Mouse (Mus musculus) limb, embryonic 13.5 days (tissue): Measurements from ENCODE around the gene Mlph. TPM values are rescaled to one million over a fixed set of nuclear protein-coding genes. Genes with fewer than 3 reads are reported as not detected.

Experiments used
- ATAC-seq: fragments of 200-750 bp; cut with Nextera tagmentation; 2 replicates; pipeline ENCODE4 v1.8.0; 2017; ENCODE audit warnings: low read depth, moderate number of reproducible peaks, moderate TSS enrichment; ENCODE audit not compliant: low FRiP score
- H3K27ac ChIP-seq: fragments of 300-500 bp; sonication (generic); 2 replicates; pipeline ENCODE4 v1.5.1; 2015; ENCODE audit warnings: inconsistent platforms, mild to moderate bottlenecking, moderate library complexity
- H3K27me3 ChIP-seq: fragments of 300-500 bp; sonication (generic); 2 replicates; pipeline ENCODE4 v1.6.1; 2015; ENCODE audit warnings: mild to moderate bottlenecking, inconsistent platforms
- H3K36me3 ChIP-seq: fragments of 300-500 bp; sonication (generic); 2 replicates; pipeline ENCODE4 v1.6.1; 2015; ENCODE audit warnings: inconsistent platforms, mild to moderate bottlenecking, moderate library complexity
- H3K4me1 ChIP-seq: fragments of 300-500 bp; sonication (generic); 2 replicates; pipeline ENCODE4 v1.6.1; 2015; ENCODE audit warnings: inconsistent platforms
- H3K4me2 ChIP-seq: fragments of 300-500 bp; sonication (generic); replicated peaks from 2 replicates; pipeline ENCODE4 v1.6.1; 2015; ENCODE audit warnings: inconsistent platforms, mild to moderate bottlenecking, moderate library complexity
- H3K4me3 ChIP-seq: fragments of 300-500 bp; sonication (generic); 2 replicates; pipeline ENCODE4 v1.5.1; 2015; ENCODE audit warnings: moderate library complexity, mild to moderate bottlenecking, inconsistent platforms
- H3K9ac ChIP-seq: fragments of 300-500 bp; sonication (generic); 2 replicates; pipeline ENCODE4 v1.6.1; 2015; ENCODE audit warnings: mild to moderate bottlenecking, inconsistent platforms
- H3K9me3 ChIP-seq: fragments of 300-500 bp; sonication (generic); 2 replicates; pipeline ENCODE4 v1.6.1; 2016; ENCODE audit warnings: inconsistent platforms
- WGBS: fragments of 180-500 bp; shearing (Covaris S2); methylation state at CpG from one replicate; pipeline ENCODE4 v1.1.7; 2015; 5-methylcytosine and 5-hydroxymethylcytosine counted together
- polyA plus RNA-seq: library from polyadenylated mRNA; unstranded; fragments of >200 nt; fragmentation: Nextera tagmentation; extraction: Ambion mirVana; gene quantifications from 2 replicates; pipeline ENCODE4 v1.2.1, GENCODE M21; 2015

Mlph gene
- polyA plus RNA-seq, 1 experiment from 2014 or later, result 0.87 TPM

DNA sequence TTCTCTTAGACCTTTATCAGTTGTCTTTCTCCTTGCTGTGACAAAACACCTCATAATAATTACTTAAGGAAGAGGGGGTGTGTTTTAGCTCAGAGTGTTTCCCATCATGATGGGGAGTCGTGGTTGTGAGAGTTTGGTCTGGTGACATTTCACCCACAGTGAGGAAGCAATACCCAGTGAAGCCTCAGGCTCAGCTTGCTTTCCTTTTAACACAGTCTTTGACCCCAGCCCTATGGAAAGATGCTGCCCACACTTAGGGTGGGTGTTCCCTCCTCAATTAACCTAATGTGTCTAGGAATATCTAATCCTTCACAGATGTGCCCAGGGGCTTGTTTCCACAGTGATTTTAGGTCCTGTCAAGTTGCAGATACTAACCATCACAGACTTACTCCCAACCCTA lies 16.9 kb upstream of the Mlph start:
- H3K9me3 ChIP-seq, result no peaks in the 10 kb centered on the region
- 41% methylated on average over 1 of the region's 1 CpGs for WGBS
- ATAC-seq, result no peak
- H3K4me3 ChIP-seq, result no peak overlapping the region
- no peaks in the 10 kb centered on the region for H3K27me3 ChIP-seq
- H3K4me1 ChIP-seq, result peaks cover 37% of the 10 kb centered on the region
- H3K4me2 ChIP-seq, result no peak overlapping the region
- H3K9ac ChIP-seq, result no peak overlapping the region
- H3K36me3 ChIP-seq, result no peaks in the 10 kb centered on the region
- H3K27ac ChIP-seq, result peak overlapping the region; percentile 16; the same call in 1 of the 2 replicates

DNA sequence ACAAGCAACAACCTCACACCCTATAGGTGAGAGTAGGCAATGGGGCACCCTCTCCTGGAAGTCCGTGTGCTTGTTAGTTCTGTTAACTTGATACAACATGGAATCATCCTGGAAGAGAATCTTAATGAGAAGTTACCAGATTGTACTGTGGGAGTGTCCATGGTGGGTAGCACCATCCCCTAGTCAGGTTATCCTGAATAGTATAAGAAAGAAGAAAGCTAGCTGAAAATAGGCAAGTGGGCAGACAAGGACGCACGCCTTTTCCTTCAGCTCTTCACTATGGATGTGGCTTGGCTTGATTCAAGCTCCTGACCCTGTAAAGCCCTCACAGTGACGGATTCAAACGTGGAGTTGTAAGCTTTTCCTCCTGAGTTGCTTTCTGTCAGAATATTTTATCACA lies 15.1 kb upstream of the Mlph start:
- 89% methylated on average over 5 of the region's 5 CpGs for WGBS
- H3K9ac ChIP-seq, result no peak overlapping the region

DNA sequence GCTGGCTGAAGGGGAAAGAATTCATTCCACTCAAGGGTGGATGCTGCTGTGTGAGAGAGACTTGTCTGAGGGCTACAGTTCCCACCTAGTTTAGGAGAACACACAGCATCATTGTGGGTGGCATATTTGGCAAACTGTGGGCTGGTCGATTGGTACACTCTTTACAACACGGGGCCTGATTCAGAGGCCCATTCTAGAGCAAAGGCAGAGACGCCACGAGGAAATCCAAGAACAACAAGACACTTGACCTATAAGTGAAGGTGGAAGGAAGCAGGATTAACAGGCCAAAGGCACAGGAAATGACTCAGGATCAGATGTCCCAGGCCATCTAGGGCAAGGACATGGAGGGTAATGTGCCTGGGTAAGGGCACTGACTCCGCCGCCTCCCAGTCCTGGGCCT lies 14.5 kb upstream of the Mlph start:
- no peak overlapping the region for H3K4me3 ChIP-seq
- peaks cover 42% of the 10 kb centered on the region for H3K4me1 ChIP-seq
- no peak overlapping the region for H3K4me2 ChIP-seq
- H3K27me3 ChIP-seq, result no peaks in the 10 kb centered on the region
- H3K9me3 ChIP-seq, result no peaks in the 10 kb centered on the region
- 71% methylated on average over 6 of the region's 6 CpGs for WGBS
- no peaks in the 10 kb centered on the region for H3K36me3 ChIP-seq
- H3K9ac ChIP-seq, result no peak overlapping the region
- H3K27ac ChIP-seq, result 0 out of 2 replicates have a peak overlapping the region, but pooled peaks have one; percentile 22
- ATAC-seq, result no peak

More for the DNA sequence above, 15.1 kb upstream of the Mlph start:
- Histone ChIP-seq H3K4me3 (no peak overlapping the region), H3K27me3 (no peaks in the 10 kb centered on the region), H3K9me3 (no peaks in the 10 kb centered on the region), H3K4me1 (peaks cover 44% of the 10 kb centered on the region), H3K4me2 (no peak overlapping the region), H3K27ac (no peak overlapping the region), H3K36me3 (no peaks in the 10 kb centered on the region)
- ATAC-seq, result no peak

DNA sequence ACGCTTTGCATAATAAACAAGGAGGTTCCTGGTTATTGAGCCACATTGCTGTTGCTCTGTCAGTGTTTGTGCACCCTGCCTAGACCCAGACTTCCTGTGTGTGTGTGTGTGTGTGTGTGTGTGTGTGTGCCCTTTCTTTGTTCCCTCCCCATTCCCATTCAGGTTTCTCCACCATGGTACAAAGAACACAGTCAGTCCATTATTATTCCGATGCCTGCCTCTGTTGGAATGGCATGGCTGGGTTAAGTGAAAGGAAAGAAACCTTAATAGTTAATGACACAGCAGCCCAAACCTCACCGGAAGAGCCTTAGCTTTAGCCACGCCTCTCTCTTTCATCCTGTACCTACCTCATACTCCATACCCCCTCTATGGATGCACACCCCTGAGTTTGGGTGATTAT lies 13.6 kb upstream of the Mlph start:
- no peak overlapping the region for H3K4me2 ChIP-seq
- no peak for ATAC-seq
- peaks cover 34% of the 10 kb centered on the region for H3K4me1 ChIP-seq
- H3K9ac ChIP-seq, result no peak overlapping the region
- 0 out of 2 replicates have a peak overlapping the region, but pooled peaks have one; percentile 22 for H3K27ac ChIP-seq
- no peaks in the 10 kb centered on the region for H3K9me3 ChIP-seq
- H3K27me3 ChIP-seq, result no peaks in the 10 kb centered on the region
- no peaks in the 10 kb centered on the region for H3K36me3 ChIP-seq
- 79% methylated on average over 4 of the region's 4 CpGs for WGBS
- no peak overlapping the region for H3K4me3 ChIP-seq

DNA sequence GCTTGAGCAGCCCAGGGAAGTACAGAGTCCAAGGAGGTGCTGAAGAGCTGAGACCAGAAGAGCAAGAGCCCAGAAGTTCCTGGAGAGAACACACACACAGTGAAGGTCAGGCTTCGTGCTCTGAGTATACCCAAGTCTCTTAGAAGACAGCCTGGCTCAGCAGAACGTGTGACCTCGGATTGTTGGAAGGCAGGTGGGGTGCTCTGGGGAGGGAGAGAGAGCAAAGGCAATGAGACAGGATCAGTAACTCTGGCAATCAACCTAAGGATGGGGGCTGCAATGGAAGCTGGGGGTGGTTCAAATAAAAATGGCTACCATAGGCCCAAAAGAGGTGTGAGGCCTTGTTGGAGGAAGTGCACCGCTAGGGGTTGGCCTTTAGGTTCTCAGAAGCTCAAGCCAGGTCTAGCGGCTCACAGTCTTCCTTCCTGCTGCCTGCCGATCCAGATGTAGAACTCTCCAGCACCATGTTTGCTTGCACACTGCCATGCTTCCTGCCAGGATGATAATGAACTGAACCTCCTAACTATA lies 13.1 kb upstream of the Mlph start:
- no peak overlapping the region for H3K4me2 ChIP-seq
- 81% methylated on average over 6 of the region's 6 CpGs for WGBS
- no peak for ATAC-seq
- H3K4me3 ChIP-seq, result no peak overlapping the region
- H3K9me3 ChIP-seq, result no peaks in the 10 kb centered on the region
- no peaks in the 10 kb centered on the region for H3K36me3 ChIP-seq
- H3K27me3 ChIP-seq, result no peaks in the 10 kb centered on the region
- no peak overlapping the region for H3K9ac ChIP-seq
- H3K27ac ChIP-seq, result no peak overlapping the region
- H3K4me1 ChIP-seq, result peaks cover 32% of the 10 kb centered on the region

DNA sequence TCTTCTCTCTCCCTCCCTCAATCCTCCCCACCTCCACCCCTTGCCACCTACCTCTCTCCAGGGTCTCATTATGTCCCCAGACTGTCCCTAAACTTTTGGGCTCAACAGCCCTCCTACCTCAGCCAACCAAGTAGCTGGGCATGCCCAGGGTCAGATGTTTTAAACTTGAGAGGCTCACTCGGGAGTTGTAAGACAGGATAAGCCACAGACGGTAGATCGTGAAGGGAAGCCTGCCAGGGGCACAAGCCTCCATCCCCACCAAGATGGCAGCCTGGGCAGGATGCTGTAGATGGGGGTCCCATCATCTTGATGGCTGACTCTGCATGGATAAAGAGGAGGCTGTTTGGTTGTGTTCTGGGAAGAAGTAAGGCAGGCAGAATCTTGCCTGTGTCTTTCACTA lies 12.1 kb upstream of the Mlph start:
- no peaks in the 10 kb centered on the region for H3K27me3 ChIP-seq
- H3K9me3 ChIP-seq, result no peaks in the 10 kb centered on the region
- H3K36me3 ChIP-seq, result no peaks in the 10 kb centered on the region
- 61% methylated on average over 3 of the region's 3 CpGs for WGBS
- H3K4me2 ChIP-seq, result no peak overlapping the region
- peaks cover 30% of the 10 kb centered on the region for H3K4me1 ChIP-seq
- ATAC-seq, result no peak
- no peak overlapping the region for H3K27ac ChIP-seq
- no peak overlapping the region for H3K9ac ChIP-seq
- no peak overlapping the region for H3K4me3 ChIP-seq

DNA sequence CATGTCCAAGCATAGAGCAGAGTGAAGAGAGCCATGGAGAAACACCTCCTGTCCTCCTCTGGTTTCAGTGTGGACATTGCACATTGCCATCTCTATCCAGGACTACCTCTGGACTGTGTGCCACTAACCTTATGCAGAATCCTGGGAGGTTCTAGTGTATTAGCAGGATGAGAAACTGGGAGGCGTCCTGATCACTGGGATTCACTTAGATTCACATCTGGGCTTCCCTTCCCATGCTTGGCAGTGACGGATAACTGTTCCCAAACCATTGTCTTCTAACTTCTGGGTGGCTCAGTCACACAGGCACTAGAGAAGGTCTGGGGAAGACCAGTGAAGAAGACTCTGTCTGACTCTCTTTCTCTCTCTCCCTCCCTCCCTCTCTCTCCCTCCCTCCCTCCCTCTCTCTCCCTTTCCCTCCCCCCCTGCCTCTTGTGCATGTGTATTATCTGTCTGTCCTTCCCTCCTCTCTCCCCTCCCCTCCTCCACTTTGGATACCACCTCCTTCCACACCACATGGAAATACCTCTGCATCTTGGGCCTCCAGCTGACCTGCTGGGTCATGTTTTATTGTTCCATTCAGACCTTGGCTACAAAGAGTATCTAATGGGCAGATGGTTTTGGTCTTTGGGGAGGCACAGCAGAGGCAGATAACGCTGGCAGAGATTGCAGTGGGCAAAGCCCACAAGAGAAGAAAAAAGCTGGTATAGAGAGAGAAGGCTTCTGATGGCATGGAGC lies 11.5 kb upstream of the Mlph start:
- ATAC-seq, result no peak
- WGBS, result 55% methylated on average over 3 of the region's 3 CpGs
- peak overlapping the region; percentile 67 for H3K27ac ChIP-seq
- no peaks in the 10 kb centered on the region for H3K36me3 ChIP-seq
- no peaks in the 10 kb centered on the region for H3K9me3 ChIP-seq
- H3K9ac ChIP-seq, result no peak overlapping the region
- H3K4me2 ChIP-seq, result no peak overlapping the region
- H3K4me3 ChIP-seq, result no peak overlapping the region
- no peaks in the 10 kb centered on the region for H3K27me3 ChIP-seq
- peaks cover 33% of the 10 kb centered on the region for H3K4me1 ChIP-seq

DNA sequence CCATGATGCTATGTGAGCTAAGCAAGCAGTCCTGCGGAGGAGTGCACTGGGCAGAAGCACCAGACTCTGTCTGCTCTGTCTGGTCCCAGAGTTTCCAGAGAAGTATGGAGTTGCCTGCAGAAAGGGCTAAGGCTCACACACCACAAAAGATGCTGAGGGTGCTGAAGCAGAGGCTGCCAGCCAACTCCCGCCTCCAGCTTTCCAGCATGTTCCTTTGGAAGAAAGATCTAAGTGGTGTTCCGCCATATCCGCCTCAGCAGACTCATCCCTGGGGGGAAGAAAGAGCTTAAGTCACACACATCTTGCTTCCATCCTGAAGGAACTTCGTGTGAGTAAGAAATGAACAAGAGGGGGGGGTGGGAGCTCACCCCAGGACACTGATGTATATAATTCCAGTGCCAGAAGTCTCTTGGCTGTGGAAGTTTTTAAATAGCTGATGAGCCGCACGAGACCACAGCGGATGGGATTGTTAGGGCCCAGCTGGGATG lies 10.9 kb upstream of the Mlph start:
- 47% methylated on average over 8 of the region's 8 CpGs for WGBS
- Histone ChIP-seq H3K9me3 (no peaks in the 10 kb centered on the region), H3K36me3 (no peaks in the 10 kb centered on the region), H3K9ac (no peak overlapping the region), H3K4me3 (no peak overlapping the region), H3K4me2 (no peak overlapping the region), H3K4me1 (peaks cover 39% of the 10 kb centered on the region), H3K27me3 (no peaks in the 10 kb centered on the region), H3K27ac (peak overlapping the region; percentile 67)
- peak; percentile 82 for ATAC-seq

DNA sequence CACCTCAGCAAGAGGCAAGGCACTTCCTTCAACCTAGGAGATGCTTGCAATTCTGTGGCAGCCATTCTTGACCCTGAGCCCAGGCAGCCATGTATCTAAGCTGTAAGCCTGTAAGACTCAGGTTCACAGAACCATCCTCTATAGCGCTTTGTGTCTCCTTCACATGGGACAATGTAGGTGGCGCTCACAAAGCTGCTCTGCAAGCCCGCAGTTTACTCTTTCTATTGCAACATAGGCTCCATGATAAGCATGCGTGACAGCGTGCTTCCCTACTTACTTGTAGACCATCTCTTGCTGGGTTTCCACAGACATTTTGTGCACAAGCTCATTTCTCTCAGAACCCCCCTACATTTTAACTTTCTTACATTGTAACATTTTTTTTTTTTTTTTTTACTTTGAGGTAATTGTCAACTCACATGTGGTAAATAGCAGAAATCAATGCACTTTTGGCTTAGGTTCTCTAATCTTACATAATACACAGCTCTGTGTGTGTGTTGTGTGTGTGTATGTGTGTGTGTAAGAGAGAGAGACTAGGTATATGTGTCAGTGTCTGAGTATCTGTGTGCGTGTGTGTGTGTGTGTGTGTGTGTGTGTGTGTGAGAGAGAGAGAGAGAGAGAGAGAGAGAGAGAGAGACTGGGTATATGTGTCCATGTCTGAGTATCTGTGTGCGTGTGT lies 10.0 kb upstream of the Mlph start:
- H3K27ac ChIP-seq, result no peak overlapping the region
- no peak overlapping the region for H3K4me2 ChIP-seq
- H3K9ac ChIP-seq, result no peak overlapping the region
- peaks cover 48% of the 10 kb centered on the region for H3K4me1 ChIP-seq
- ATAC-seq, result no peak
- H3K9me3 ChIP-seq, result no peaks in the 10 kb centered on the region
- no peaks in the 10 kb centered on the region for H3K36me3 ChIP-seq
- WGBS, result 88% methylated on average over 7 of the region's 7 CpGs
- H3K27me3 ChIP-seq, result no peaks in the 10 kb centered on the region
- H3K4me3 ChIP-seq, result no peak overlapping the region

DNA sequence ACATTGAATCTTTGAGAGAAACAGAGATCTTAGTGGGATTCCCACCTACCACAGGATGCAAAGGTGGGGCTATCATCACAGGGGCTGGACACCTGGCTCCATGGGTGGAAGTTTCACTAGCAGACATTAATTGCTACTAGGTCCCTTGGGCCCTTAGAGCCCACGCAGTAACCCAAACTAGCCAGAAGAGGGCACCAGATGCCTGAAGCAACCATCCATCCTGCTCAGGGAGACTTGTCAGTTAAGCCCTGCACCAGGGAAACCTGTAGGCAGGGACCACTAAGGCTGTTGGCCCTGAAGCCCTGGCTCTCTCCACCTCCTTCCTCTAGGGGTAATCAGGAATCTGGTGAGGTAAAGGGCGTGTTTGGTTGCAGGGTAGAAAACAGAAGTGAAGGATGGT lies 8.5 kb upstream of the Mlph start:
- Histone ChIP-seq H3K4me2 (no peak overlapping the region), H3K9me3 (no peaks in the 10 kb centered on the region), H3K4me1 (peaks cover 44% of the 10 kb centered on the region), H3K4me3 (no peak overlapping the region), H3K27me3 (peaks cover 5% of the 10 kb centered on the region; the same call in 1 of the 2 replicates), H3K36me3 (no peaks in the 10 kb centered on the region), H3K9ac (no peak overlapping the region), H3K27ac (no peak overlapping the region)
- ATAC-seq, result no peak
- 17% methylated on average over 2 of the region's 2 CpGs for WGBS

DNA sequence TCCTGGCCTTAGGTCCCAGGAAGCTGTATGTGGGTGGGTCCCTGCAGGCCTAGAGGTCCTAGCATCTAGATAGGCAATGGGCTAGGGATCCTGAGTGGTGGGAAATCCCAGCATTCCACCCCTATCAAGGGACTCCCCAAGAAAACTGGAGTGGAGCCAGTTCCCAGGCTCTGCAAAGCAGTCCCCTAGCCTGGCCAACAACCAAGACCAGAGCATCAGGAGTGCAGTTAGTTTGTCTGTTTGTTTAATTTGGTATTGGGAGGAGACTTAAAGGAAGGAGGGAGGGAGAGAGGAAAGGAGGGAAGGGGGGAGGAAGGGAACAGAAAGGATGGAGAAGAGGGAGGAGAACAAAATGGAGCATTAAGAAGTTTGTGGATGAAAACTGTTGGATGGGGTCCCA lies 5.7 kb upstream of the Mlph start:
- Histone ChIP-seq H3K4me1 (peaks cover 38% of the 10 kb centered on the region), H3K27me3 (peaks cover 5% of the 10 kb centered on the region; the same call in 1 of the 2 replicates), H3K9ac (no peak overlapping the region), H3K36me3 (no peaks in the 10 kb centered on the region), H3K4me2 (no peak overlapping the region), H3K4me3 (no peak overlapping the region), H3K27ac (no peak overlapping the region), H3K9me3 (no peaks in the 10 kb centered on the region)
- no peak for ATAC-seq

DNA sequence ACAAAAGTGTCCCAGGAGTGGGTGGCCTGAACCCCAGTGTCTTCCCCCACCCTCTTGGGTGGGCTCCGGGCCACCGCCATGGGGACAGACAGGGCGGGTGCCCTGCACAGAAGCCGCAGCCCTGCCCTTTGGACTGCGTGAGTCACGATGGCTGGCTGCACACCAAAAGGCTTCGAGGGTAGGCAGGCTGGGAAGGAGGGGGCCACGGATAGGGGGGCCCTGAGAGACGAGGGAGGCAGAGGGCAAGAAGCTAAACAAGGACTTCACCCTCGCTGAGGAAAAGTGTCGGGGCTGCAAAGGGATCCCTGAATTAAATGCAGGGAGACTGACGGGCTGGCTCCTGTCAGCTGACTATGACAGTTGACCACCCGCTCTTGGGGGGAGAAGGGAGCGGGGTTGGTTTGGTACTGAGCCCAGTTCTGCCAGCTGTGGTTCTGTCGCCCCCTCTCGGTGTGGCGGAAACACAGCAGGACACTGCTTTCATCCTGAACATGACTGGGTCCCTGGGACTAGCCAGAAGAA lies 5.2 kb upstream of the Mlph start:
- Histone ChIP-seq H3K36me3 (no peaks in the 10 kb centered on the region), H3K4me3 (no peak overlapping the region), H3K27me3 (peaks cover 6% of the 10 kb centered on the region; the same call in 1 of the 2 replicates), H3K27ac (no peak overlapping the region), H3K4me2 (peak overlapping the region; percentile 21), H3K9me3 (no peaks in the 10 kb centered on the region), H3K9ac (no peak overlapping the region), H3K4me1 (peaks cover 42% of the 10 kb centered on the region)
- no peak for ATAC-seq
- 47% methylated on average over 17 of the region's 17 CpGs for WGBS
